Mouse (Mus musculus) heart, adult 18-20 months (tissue): ENCODE data around the gene Olfr961. TPM values are rescaled to one million over a fixed set of nuclear protein-coding genes. Genes with fewer than 3 reads are reported as not detected.

Source experiments
- total RNA-seq, 2 experiments: library from RNA; stranded (reverse); gene quantifications; 2 replicates each; pipeline ENCODE4 v1.2.3; 2021

Olfr961 gene
- total RNA-seq, 2 experiments from 2014 or later = not detected

Other genes starting within 250 kb of the Olfr961 start
- gene Olfr952, start 217.9 kb upstream of the Olfr961 start, total RNA-seq = not detected
- not detected for gene Olfr954, start 188.4 kb upstream of the Olfr961 start, total RNA-seq
- gene Olfr955, start 173.1 kb upstream of the Olfr961 start, total RNA-seq = not detected
- gene Olfr44, start 151.1 kb upstream of the Olfr961 start, total RNA-seq = not detected
- gene Olfr957, start 129.3 kb upstream of the Olfr961 start, total RNA-seq = not detected
- not detected for gene Olfr958, start 91.0 kb upstream of the Olfr961 start, total RNA-seq
- not detected for gene Olfr959, start 69.5 kb upstream of the Olfr961 start, total RNA-seq
- under 1 TPM; 0.13 to 0.22 TPM for gene AW551984, start 40.7 kb upstream of the Olfr961 start, total RNA-seq
- gene Olfr148, start 34.4 kb upstream of the Olfr961 start, total RNA-seq = not detected
- gene Olfr960, start 23.7 kb upstream of the Olfr961 start, total RNA-seq = not detected
- not detected for gene Olfr963, start 22.1 kb downstream of the Olfr961 start, total RNA-seq
- gene Olfr149, start 62.0 kb downstream of the Olfr961 start, total RNA-seq = not detected
- not detected for gene Olfr965, start 66.3 kb downstream of the Olfr961 start, total RNA-seq
- gene Olfr150, start 85.9 kb downstream of the Olfr961 start, total RNA-seq = not detected
- gene Olfr967, start 101.2 kb downstream of the Olfr961 start, total RNA-seq = not detected
- gene Olfr968, start 138.2 kb downstream of the Olfr961 start, total RNA-seq = not detected
- not detected for gene Olfr969, start 145.9 kb downstream of the Olfr961 start, total RNA-seq
- not detected for gene Olfr970, start 163.8 kb downstream of the Olfr961 start, total RNA-seq
- not detected for gene Olfr971, start 191.8 kb downstream of the Olfr961 start, total RNA-seq
- not detected for gene Olfr972, start 221.3 kb downstream of the Olfr961 start, total RNA-seq